Mouse (Mus musculus): ENCODE measurements around the gene Gm8300.
"Not testable (repeated sequence)": the region's sequence is repeated elsewhere in the genome, so short reads cannot be mapped to it uniquely, and the experiment has no call there.

Gene Gm8300

DNA sequence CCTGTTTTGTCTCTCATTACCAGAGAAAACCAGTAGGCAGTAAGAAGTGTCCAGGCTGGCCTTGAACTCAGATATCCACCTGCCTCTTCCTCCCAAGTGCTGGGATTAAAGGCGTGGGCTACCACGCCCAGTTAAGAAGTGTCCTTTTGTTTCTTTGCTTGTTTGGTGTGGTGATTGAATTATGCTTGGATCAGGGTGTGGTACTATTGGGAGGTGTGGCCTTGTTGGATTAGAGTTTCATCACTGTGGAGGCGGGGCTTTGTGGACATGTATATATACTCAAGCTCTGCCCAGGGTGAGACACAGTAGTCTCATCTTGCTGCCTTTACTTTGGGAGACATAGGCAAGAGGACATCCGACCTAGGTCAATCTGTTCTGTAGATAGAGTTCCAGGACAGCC lies at the start of gene Gm8300:
Gene Gm8300, plus strand, starts transcription at position 301 of the 400 bp plus-strand sequence.
- DNase-seq (ENCODE audit: low spot score in 2 of 2) = not testable (repeated sequence)

- DNase-seq (ENCODE audit: low spot score in 2 of 2) = no peak
These were observed 49.3 kb upstream of the Gm8300 start for GRCm38 (mm10) chr12:87464678-87465297.

- peak in 1 of 2 experiments; percentile 20 for DNase-seq (ENCODE audit: low spot score in 2 of 2)
These were observed 43.6 kb upstream of the Gm8300 start for GRCm38 (mm10) chr12:87470263-87471136.

DNA sequence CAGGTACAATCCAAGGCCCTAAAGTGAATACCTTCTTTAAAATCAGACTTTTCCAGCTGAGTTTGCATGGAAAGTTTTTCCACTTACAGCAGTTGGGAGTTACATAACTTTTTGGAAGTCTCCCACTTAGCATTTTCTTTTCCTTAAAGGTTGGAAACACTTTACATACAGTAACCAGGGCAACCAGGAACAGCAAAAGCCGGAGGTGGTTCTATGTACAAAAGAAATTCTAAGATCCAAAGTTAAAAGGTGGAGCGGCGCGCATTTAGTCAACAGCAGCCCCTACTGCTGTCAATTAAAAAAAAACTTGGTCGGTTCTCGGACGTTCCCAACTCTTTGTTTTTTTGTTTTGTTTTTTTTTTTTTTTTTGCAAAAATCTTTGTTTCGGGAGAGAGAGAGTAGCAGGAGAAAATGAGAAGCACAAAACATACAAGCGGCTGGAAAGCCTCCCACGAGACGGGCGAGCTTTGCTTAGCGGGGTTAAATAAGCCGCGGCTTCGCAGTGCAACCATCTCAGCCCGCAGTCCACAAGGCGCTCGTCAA lies 42.6 kb upstream of the Gm8300 start:
- no peak for DNase-seq (ENCODE audit: low spot score in 2 of 2)

- DNase-seq (ENCODE audit: low spot score in 2 of 2) = peak; percentile 90 to 94
These were observed 41.9 kb upstream of the Gm8300 start, which contains the start of gene Snw1 for GRCm38 (mm10) chr12:87471964-87472786. Gene Snw1, minus strand, starts transcription at chr12:87472274.

- DNase-seq (ENCODE audit: low spot score in 2 of 2) = no peak
These were observed 39.4 kb upstream of the Gm8300 start for GRCm38 (mm10) chr12:87474756-87475155.

GRCm38 (mm10) chr12:87482482-87482881 lies 31.6 kb upstream of the Gm8300 start:
- DNase-seq (ENCODE audit: low spot score in 2 of 2) = not testable (repeated sequence)

DNA sequence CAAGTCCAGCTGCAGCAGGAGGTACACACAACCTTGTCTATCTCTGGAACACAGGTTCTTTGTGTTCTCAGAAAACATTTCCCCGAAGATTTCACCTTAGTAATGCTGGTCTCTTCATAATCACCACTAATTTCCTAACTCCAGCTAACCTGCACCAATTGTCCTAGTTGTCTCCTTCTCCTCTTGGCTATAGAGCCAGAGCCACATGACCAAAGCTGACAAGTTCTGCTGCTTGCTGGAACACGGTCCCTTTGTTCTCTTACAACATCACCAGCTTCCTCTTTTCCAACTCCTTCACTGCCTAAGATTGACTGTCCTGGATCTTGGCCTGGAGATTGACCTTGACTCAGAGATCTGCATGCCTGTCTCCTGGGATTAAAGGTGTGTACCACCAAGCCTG lies 25.4 kb upstream of the Gm8300 start:
- DNase-seq (ENCODE audit: low spot score in 2 of 2) = not testable (repeated sequence)

DNA sequence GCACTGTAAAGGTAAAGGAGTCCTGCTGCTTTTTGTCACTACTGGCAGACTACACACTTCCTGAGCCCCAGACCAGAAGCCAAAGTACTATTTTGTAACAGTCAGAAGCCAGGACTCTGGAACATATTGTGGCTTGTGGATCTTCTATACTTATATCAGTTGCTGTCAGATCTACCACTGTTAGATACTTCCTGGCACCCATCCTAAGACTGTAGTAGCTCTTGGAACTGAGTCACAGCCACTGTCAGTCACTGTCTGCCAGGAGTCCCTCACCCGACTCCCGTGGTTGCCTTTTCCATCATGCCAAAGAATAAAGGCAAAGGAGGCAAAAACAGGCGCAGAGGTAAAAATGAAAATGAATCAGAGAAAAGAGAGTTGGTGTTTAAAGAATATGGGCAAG lies 19.7 kb upstream of the Gm8300 start, which contains the start of gene Gm5788:
Gene Gm5788, plus strand, starts transcription at position 301 of the 400 bp plus-strand sequence.
- not testable (repeated sequence) for DNase-seq (ENCODE audit: low spot score in 2 of 2)

- DNase-seq (ENCODE audit: low spot score in 2 of 2) = not testable (repeated sequence)
These were observed 5.5 kb downstream of the Gm8300 start for GRCm38 (mm10) chr12:87519616-87520015.

DNA sequence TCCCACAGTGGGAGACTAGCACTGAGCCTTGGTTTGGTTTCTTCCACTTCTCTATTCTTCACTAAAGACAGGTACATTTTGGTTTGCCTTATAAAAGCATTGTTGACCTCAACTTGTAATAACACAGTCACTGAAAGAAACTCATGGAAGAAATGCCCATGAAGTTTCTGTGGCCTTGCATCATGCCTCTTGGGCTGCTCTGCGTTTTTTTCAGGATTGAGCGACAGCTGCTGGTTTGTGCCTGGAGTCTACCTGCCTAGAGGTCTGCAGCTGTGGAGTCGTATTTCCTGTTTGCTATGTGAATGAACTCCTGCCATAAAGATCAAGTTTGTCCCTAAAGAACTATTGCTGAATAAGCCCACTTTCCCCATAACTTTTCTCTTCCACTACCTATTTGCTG lies 29.8 kb downstream of the Gm8300 start:
- DNase-seq (ENCODE audit: low spot score in 2 of 2) = no peak

DNA sequence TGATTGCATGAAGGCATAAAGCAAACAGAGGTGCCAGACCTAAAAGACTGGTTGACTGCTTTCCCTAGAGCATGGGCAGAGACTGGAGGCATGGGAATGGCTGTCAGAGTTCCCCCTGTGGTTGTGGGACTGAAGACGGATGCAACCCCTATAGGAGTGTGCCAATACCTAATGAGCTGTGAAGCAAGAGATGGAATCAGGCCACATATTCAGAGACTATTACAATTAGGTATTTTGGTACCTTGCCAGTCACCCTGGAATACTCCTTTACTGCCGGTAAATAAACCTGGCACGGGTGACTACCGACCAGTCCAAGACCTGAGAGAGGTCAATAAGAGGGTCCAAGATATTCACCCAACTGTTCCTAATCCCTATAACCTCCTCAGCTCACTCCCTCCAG lies 36.5 kb downstream of the Gm8300 start:
- DNase-seq (ENCODE audit: low spot score in 2 of 2) = not testable (repeated sequence)
